Mouse (Mus musculus) ES-E14 (cell line): Measurements from ENCODE around the gene Cracr2b. TPM values are rescaled to one million over a fixed set of nuclear protein-coding genes. Genes with fewer than 3 reads are reported as not detected.

Experiments
- DNase-seq: peaks from one replicate; pipeline ENCODE4 v3.0.0-alpha.2; 2013; ENCODE audit warnings: low read depth, low spot score
- H3K27ac ChIP-seq: 2 replicates; pipeline ENCODE4 v1.5.1; 2012; ENCODE audit warnings: low read depth, mild to moderate bottlenecking, low read length, moderate library complexity, mixed read lengths; ENCODE audit not compliant: poor library complexity, insufficient read depth, severe bottlenecking
- H3K36me3 ChIP-seq: 2 replicates; pipeline ENCODE4 v1.6.1; 2012; ENCODE audit warnings: mild to moderate bottlenecking, low read length, moderate library complexity, mixed read lengths; ENCODE audit not compliant: control insufficient read depth, poor library complexity, insufficient read depth, severe bottlenecking
- H3K4me1 ChIP-seq, 2 experiments: fragments of 150-350 bp in 1 of 2; sonication (generic) in 1 of 2; 2 replicates each; pipeline ENCODE4 v1.6.1; 2012; ENCODE audit warnings: low read length in 2 of 2, mild to moderate bottlenecking in 1 of 2, mixed read lengths in 1 of 2; ENCODE audit not compliant: control insufficient read depth in 2 of 2, insufficient read depth in 2 of 2, poor library complexity in 1 of 2
- H3K4me3 ChIP-seq, 2 experiments: fragments of 150-350 bp in 1 of 2; sonication (generic) in 1 of 2; 2 replicates each; pipeline ENCODE4 v1.5.1; 2012; ENCODE audit warnings: low read length in 2 of 2, low read depth in 1 of 2, mild to moderate bottlenecking in 1 of 2, mixed read lengths in 1 of 2; ENCODE audit not compliant: insufficient read depth in 1 of 2, poor library complexity in 1 of 2, severe bottlenecking in 1 of 2
- H3K9ac ChIP-seq: 2 replicates; pipeline ENCODE4 v1.6.1; 2012; ENCODE audit warnings: low read depth, mild to moderate bottlenecking, low read length, mixed read lengths; ENCODE audit not compliant: poor library complexity, insufficient read depth, severe bottlenecking
- H3K9me3 ChIP-seq: fragments of 150-350 bp; sonication (generic); 2 replicates; pipeline ENCODE4 v1.6.1; 2012; ENCODE audit warnings: low read depth, mild to moderate bottlenecking, low read length; ENCODE audit not compliant: control insufficient read depth, insufficient read depth
- CHD2 ChIP-seq: IDR thresholded peaks from 2 replicates; pipeline ENCODE4 v1.6.1; 2014; ENCODE audit warnings: mild to moderate bottlenecking, low read depth, low read length, inconsistent platforms
- HCFC1 ChIP-seq: IDR thresholded peaks from 2 replicates; pipeline ENCODE4 v1.6.1; 2012; ENCODE audit warnings: low read length, inconsistent platforms, borderline replicate concordance; ENCODE audit not compliant: insufficient read depth
- MAFK ChIP-seq: IDR thresholded peaks from 2 replicates; pipeline ENCODE4 v1.6.1; 2014; ENCODE audit warnings: mild to moderate bottlenecking, low read depth, low read length, inconsistent platforms; ENCODE audit not compliant: insufficient read depth
- ZC3H11A ChIP-seq: IDR thresholded peaks from 2 replicates; pipeline ENCODE4 v1.6.1; 2012; ENCODE audit warnings: low read depth, mild to moderate bottlenecking, inconsistent platforms, low read length, borderline replicate concordance
- ZNF384 ChIP-seq: IDR thresholded peaks from 2 replicates; pipeline ENCODE4 v1.6.1; 2012; ENCODE audit warnings: low read depth, low read length, inconsistent platforms
- in situ Hi-C, 2 experiments: fragments of 600-800 bp; cut with MboI; formaldehyde crosslinking; loops; one replicate each; pipeline ENCODE4 v1.15.1; 2025; ENCODE audit warnings: low sequenced_read_pairs in 2 of 2, inconsistent platforms in 1 of 2; ENCODE audit not compliant: unreplicated experiment in 2 of 2
- total RNA-seq: library from RNA; depleted of rRNA; stranded (reverse); fragments of 300-350 nt; gene quantifications from 2 replicates; pipeline ENCODE4 v1.2.3, GENCODE M21; 2012; rRNA removed

Gene Cracr2b
- total RNA-seq = 5.8 and 11.7 TPM in 2 replicates

DNA sequence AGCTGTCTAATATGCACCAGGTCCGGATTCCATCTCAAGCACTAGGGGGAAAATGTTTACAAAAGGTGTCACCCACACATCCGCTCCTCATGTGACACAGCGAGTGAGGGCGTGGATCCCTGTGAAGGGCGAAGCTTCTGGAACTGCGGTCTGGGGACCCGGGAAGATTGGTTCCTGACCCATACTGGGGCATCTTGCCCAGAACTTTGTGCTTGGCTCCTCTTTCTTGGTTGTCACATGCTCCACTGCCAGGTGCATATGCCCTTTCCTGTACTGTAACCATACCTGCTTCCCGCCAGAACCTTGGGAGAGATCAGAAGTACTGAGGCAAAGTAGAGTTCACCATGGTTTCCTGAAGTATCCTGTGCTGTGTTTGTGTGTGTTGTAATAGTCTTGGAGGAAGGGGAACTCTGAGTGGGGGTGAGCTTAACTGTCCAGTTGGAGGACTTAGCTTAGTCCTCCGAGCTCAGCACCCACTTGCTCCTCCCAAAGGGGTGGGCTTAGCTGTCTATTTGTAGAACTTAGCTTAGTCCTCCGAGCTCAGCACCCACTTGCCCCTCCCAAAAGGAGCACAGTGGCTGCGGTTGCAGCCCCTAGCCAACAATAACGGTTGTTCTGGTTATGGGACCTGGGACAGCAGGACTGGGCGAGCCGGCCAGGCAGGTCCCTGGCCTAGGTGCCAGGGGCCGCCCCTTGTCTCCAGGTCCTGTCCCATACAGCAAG, at the start of gene Cracr2b:
TSS of gene Cracr2b (plus strand) at position 704 of the 723 bp plus-strand sequence.
- H3K4me3 ChIP-seq = peak within 1 kb of the TSS; percentile 63 to 65
- H3K36me3 ChIP-seq = no peaks in the 10 kb centered on the region
- DNase-seq = no peak
- TF ChIP-seq ZNF384 = no peak
- no peak for TF ChIP-seq MAFK
- no peak for TF ChIP-seq ZC3H11A
- TF ChIP-seq HCFC1 = no peak
- no peak for TF ChIP-seq CHD2
- H3K9ac ChIP-seq = peak within 1 kb of the TSS; percentile 67
- in situ Hi-C loops = no loop called here
- peaks cover 2 to 38% of the 10 kb centered on the region in 2 experiments; a peak in 3 of 4 replicates for H3K4me1 ChIP-seq
- H3K27ac ChIP-seq = no peak within 1 kb of the TSS
- no peaks in the 10 kb centered on the region for H3K9me3 ChIP-seq

DNA sequence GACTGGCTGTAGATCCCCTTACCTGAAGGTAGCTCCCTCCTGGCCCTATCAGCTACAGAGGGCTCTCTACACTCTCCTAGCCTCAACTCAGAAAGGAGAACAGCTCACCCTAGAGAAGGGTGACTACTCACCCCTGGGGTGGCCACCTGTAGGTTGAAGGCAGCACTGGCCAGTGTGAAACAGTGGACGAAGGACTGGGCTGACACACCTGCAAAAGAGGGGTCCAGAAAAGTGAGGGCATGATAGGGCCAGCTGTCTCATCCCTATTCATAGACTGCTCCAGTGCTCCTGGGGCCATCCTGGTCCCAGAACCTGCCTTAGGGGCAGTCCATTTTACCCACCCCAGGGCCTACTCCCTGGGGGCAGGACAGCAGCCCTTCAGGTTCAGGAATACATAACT, 49.2 kb upstream of the Cracr2b start:
- Histone ChIP-seq H3K27ac (no peak overlapping the region), H3K4me3 (no peak overlapping the region), H3K4me1 (peaks cover 6 to 11% of the 10 kb centered on the region in 2 experiments; a peak in 3 of 4 replicates), H3K9me3 (no peaks in the 10 kb centered on the region), H3K36me3 (peaks cover 12% of the 10 kb centered on the region; the same call in 1 of the 2 replicates), H3K9ac (no peak overlapping the region)
- no peak for TF ChIP-seq MAFK
- TF ChIP-seq ZNF384 = no peak
- no peak for TF ChIP-seq ZC3H11A
- TF ChIP-seq CHD2 = no peak
- no peak for TF ChIP-seq HCFC1
- in situ Hi-C loops = no loop called here
- DNase-seq = no peak

DNA sequence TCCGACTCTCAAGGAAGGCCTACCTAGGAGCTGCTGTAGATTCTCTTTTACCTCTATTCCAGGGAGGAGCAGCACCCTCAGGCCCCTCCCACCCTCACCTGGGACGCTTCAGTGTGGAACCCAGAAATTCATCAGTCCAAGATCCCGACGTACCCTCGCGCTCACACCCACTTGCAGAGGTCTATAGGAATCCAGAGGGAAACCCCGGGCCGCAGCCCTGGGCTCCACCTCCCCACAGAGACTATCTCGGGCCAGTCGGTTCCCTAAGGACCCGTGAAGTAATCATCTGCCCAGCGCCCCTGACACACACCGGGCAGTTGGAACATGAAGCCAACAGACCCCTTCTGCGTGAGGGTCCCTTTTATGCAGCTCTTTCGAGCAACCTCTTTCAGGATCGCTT, 47.6 kb upstream of the Cracr2b start:
- no peaks in the 10 kb centered on the region for H3K9me3 ChIP-seq
- H3K36me3 ChIP-seq = peaks cover 9% of the 10 kb centered on the region; the same call in 1 of the 2 replicates
- peak overlapping the region; percentile 89 for H3K9ac ChIP-seq
- no peak for TF ChIP-seq ZNF384
- TF ChIP-seq ZC3H11A = no peak
- in situ Hi-C loops = no loop called here
- no peak overlapping the region for H3K27ac ChIP-seq
- no peak for DNase-seq
- peak overlapping the region; percentile 91 to 94 for H3K4me3 ChIP-seq
- peaks cover 6 to 15% of the 10 kb centered on the region in 2 experiments; a peak in 3 of 4 replicates for H3K4me1 ChIP-seq

DNA sequence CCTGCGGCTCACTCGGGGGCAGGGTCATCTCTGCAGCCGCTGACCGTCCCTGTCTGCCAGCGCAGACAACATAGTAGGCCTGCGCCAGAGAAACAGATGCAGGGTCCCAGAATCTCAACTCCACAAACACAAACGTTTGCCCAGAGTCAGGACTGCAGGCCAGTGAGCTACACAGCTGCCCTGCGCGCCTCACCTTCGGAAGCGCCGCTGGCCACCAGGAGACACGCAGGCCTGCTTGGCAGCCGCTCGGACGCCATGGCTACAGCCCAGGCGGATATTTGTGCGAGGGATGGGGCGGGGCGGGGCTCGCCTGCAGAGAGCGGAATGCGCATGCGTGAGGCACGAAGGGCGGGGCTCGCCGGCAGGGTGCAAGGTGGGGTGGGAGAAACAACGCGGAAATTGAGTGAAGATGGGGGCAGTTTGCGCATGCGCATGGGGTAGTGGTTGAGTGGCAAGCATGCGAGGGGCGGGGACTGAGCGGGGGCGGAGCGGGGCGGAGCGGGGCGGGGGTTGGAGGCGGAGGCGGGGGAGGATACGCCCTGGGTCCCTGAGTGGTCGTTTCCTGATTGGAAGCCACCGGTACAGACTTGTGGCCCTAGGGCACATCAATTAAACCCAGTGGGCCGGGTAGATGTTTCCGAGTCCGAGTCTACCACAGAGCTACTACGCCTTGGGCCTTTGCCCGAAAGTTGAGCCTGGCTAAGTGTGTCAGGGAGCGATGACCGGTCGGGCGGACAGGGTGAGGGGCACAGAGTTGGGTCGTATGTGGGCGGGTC, 46.9 kb upstream of the Cracr2b start, which contains the start of gene Gatd1:
TSS of gene Gatd1 (minus strand) at position 328 of the 776 bp plus-strand sequence.
- Histone ChIP-seq H3K36me3 (peaks cover 6% of the 10 kb centered on the region; the same call in 1 of the 2 replicates), H3K27ac (no peak within 1 kb of the TSS; the same call in 1 of the 2 replicates), H3K4me1 (peaks cover 6 to 14% of the 10 kb centered on the region in 2 experiments; a peak in 3 of 4 replicates), H3K9ac (peak within 1 kb of the TSS; percentile 89), H3K9me3 (no peaks in the 10 kb centered on the region), H3K4me3 (peak within 1 kb of the TSS; percentile 91 to 94)
- DNase-seq = peak; percentile 100
- TF ChIP-seq HCFC1 (0 out of 2 replicates have a peak, but pooled peaks have one; percentile 29), ZNF384 (no peak)
- in situ Hi-C loops = no loop called here
